Mouse (Mus musculus) inflammation-experienced regulatory T-cells, adult 16 weeks (primary cell): ENCODE data around the gene Emc6. TPM values are rescaled to one million over a fixed set of nuclear protein-coding genes. Genes with fewer than 3 reads are reported as not detected.

Experiments used
- polyA plus RNA-seq: library from polyadenylated mRNA; unstranded; fragments of 100-300 nt; shearing (Covaris generic); gene quantifications from one replicate; pipeline ENCODE4 v1.2.1, GENCODE M21; 2017

Gene Emc6
- 55.7 TPM for polyA plus RNA-seq

DNA sequence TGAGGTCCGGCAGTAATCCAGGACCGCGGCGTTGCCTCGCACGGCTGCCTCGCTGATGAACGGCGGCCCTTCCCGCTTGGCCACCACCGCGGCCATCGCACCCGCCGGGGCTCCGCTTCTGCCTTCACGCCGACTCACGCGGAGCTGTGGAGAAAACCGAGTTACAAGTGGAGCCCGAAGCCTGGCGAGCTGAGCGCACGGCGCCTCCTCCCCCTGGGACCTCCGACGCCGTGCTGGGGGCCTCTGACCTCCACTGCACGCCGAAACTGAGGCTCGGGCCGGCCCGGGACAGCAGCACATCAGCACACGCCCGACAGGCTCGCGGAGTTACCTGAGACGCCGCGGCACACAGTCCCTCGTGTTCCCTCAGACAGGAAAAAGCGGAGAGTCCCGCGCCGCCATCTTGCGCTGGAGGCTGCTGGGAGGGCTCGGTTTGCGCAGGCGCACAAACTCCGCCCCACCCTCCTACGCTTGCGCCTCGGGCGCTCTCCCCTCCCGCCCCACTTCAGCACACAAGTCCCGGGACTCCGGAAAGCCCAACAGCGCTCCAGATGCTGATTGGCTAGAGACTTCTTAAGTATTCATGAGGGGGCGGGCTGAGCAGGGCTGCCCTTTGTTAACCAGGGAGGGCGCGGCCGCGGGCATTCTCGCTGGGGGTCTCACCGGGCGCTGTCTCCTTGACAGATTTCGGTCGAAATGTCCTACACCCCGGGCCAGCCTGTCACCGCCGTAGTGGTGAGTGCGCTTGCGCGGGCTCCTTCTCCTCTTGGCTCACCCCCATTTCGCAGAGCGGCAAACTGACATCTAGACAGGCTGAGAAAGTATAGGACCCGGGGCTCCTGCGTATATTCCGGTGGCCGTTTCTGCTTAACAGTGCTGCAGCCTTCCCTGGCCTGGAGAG, at the start of gene Emc6, which contains the start of gene Tax1bp3:
Emc6 (minus strand) TSS at position 430 of the 901 bp plus-strand sequence.
Tax1bp3 (plus strand) TSS at position 476 of the 901 bp plus-strand sequence.

DNA sequence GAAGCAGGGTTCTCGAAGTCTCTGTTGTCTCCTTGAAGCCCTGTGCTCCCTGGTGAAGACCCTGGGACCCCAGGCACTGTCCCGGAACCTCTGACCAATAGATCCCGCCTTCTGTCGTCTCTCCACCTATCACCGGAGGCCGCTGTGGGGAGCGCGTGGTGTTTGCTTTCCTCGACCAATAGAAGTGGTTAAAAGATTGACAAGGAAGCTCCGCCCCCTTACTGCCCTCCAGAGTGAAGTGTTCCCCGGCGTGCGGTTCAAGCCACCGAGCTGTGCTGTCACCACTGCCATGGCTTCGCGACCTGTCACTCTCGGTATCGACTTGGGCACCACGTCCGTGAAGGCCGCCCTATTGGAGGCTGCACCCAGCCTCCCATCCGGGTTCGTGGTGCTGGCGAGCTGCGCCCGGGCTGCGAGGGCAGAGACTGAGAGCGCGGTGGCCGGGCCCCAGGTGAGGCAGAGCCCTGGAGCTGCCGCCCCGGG, 22.4 kb upstream of the Emc6 start, which contains the start of gene Shpk:
Shpk (plus strand) TSS at position 231 of the 483 bp plus-strand sequence.

DNA sequence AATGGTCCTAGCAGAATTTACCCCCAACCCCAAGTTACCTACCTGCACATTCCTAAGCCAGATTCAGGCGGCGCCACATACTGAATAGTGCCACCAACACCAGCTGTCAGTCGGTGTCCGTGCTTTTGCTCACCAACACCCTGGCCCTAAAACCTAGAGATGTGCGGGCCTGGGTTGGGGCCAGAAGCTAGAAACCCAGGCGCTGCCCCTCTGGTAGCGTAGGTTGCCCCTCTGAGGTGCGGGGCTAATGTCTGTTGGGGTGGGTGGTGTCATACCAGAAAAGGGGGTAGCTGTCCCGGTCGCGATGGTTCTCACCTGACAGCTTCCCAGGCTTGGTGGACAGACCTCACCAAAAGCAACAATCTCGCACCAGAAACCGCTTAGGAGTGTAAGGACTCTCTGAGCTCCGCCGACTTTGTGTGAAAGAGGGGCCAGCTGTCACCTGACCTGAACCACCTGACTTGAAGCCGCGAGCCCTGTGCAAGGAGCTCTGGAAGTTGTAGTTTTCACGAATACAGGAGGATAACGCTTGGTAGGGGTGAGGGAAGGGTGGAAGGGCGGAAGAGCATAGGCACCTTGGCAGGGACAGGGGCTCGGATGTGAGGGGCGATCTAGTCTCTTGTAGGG, 21.9 kb upstream of the Emc6 start, which contains the start of gene Ctns:
Ctns (minus strand) TSS at position 440 of the 627 bp plus-strand sequence.

DNA sequence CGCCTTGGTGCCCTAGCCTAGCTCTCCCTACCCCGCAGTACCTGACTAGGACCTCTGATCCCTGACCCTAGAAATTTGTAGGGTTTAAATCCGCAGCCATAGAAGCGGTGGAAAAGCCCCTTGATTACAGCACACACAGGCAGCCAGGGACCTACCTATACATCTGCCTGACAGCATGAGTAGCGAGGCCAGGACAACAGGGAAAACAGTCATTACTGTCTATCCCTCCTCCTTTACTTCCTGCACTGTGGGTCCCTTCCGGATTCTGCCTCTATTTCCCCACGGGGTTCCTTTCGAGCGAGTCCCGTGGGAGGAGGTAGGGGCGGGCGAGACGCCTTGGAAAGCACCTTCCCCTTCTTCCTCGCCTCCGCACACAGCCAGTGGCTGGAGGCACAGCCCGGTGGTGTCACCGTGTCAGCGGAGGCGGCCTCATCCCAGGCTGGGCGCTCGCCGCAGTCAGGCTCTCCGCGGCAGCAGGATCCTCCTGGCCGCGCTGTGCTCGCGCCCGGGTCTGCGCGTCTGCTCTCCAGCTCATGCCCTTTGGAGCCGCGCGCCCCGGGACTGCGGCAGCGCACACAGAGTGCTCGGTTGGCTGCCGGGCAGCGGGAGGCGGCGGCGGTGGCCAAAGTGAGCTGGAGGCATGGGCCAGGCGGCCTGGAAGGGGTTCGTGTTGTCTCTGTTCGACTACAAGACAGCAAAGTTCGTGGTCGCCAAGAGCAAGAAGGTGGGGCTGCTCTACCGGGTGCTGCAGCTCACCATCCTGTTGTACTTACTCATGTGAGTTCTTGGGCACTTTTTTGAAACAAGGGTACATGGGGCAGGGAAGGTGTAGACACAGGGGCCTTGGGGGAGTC, 16.7 kb downstream of the Emc6 start, which contains the start of gene P2rx5:
P2rx5 (plus strand) TSS at position 465 of the 854 bp plus-strand sequence.

DNA sequence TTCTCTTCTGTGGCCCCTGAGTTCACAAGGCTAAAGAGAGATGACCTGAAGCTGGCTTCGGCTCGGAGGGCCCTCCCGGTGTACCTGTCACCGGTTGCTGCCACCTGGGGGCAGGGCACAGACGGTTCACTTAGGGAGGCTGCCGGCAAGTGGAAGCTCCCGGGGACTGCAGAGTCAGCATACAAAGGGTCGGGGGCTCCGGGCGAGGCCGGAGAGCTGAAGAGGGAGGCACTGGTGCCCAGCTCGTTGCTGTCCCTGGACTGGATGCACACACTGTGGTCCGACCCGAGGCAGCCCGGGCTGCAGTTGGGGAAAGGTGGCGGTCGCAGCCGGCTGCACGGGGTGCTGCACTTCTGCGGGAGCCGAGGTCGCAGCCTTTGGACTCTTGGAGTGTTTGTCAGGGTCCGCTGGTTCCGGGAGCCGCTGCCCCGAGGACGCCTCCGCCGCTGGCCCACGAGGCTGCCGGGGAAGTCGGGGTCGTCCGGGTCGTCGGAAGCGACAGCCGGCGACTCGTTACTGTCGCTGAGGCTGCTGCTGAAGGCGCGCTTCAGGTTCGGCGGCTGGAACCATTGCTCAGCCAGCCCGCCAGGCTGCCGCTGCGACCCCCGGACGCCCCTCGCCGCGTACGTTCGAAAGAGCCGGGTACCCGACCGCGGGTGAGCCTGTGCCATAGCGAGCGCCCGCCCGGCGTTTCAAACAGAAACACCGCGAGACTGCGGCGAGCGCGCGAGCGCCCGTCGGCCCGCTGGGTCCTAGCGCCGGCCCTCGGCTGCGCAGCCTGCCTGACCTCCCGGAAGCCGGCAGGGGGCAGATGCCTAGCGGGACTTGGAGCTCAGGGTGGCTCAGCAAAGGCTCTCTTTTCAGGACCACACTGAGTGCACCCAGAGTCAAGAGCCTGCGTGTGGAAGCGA, 39.0 kb downstream of the Emc6 start, which contains the start of gene Haspin:
Haspin (minus strand) TSS at position 704 of the 911 bp plus-strand sequence.

Other genes with a start within 250 kb of the Emc6 start
- 310 TPM for gene Atp2a3, start 215.9 kb downstream of the Emc6 start, polyA plus RNA-seq
- gene P2rx1, start 177.9 kb downstream of the Emc6 start, polyA plus RNA-seq = 0.24 TPM
- 15.4 TPM for gene Camkk1, start 158.0 kb downstream of the Emc6 start, polyA plus RNA-seq
- 17.2 TPM for gene Ncbp3, start 129.3 kb downstream of the Emc6 start, polyA plus RNA-seq
- 95.2 TPM for gene Itgae, start 86.5 kb downstream of the Emc6 start, polyA plus RNA-seq
- 6.5 TPM for gene Haspin, start 38.7 kb downstream of the Emc6 start, polyA plus RNA-seq
- gene P2rx5, start 16.6 kb downstream of the Emc6 start, polyA plus RNA-seq = 0.16 TPM
- gene Tax1bp3, start within 50 bp of the Emc6 start, polyA plus RNA-seq = 35.5 TPM
- gene Ctns, start 22.0 kb upstream of the Emc6 start, polyA plus RNA-seq = 16.1 TPM
- gene Shpk, start 22.4 kb upstream of the Emc6 start, polyA plus RNA-seq = 10.6 TPM
- not detected for gene Trpv1, start 57.3 kb upstream of the Emc6 start, polyA plus RNA-seq
- not detected for gene Trpv3, start 90.4 kb upstream of the Emc6 start, polyA plus RNA-seq
- gene Aspa, start 152.6 kb upstream of the Emc6 start, polyA plus RNA-seq = not detected
- gene Gm49340, start 152.7 kb upstream of the Emc6 start, polyA plus RNA-seq = not detected
- gene Spata22, start 152.7 kb upstream of the Emc6 start, polyA plus RNA-seq = not detected
- gene Olfr20, start 173.7 kb upstream of the Emc6 start, polyA plus RNA-seq = not detected
- gene Olfr376, start 194.2 kb upstream of the Emc6 start, polyA plus RNA-seq = not detected
- not detected for gene Olfr1, start 222.6 kb upstream of the Emc6 start, polyA plus RNA-seq